Mouse (Mus musculus) liver, embryonic 11.5 days (tissue): Measurements from ENCODE around the gene Kif24. TPM values are rescaled to one million over a fixed set of nuclear protein-coding genes. Genes with fewer than 3 reads are reported as not detected.

Experiments
- ATAC-seq: fragments of 200-750 bp; cut with Nextera tagmentation; replicated peaks from 2 replicates; pipeline ENCODE4 v1.8.0; 2017; ENCODE audit warnings: moderate number of reproducible peaks, mild to moderate bottlenecking, moderate TSS enrichment, moderate library complexity; ENCODE audit not compliant: low FRiP score
- DNase-seq: peaks from one replicate; pipeline ENCODE4 v3.0.0-alpha.2; 2017; ENCODE audit warnings: low spot score
- H3K27ac ChIP-seq: fragments of 300-500 bp; sonication (generic); 2 replicates; pipeline ENCODE4 v1.5.1; 2014; ENCODE audit warnings: mild to moderate bottlenecking, low read depth, low read length, control low read depth
- H3K27me3 ChIP-seq: fragments of 300-500 bp; sonication (generic); replicated peaks from 2 replicates; pipeline ENCODE4 v1.6.1; 2014; ENCODE audit warnings: low read length, mixed read lengths; ENCODE audit not compliant: control insufficient read depth, insufficient read depth
- H3K36me3 ChIP-seq: fragments of 300-500 bp; sonication (generic); 2 replicates; pipeline ENCODE4 v1.6.1; 2014; ENCODE audit warnings: mild to moderate bottlenecking, low read length, moderate library complexity, mixed read lengths; ENCODE audit not compliant: control insufficient read depth, insufficient read depth
- H3K4me1 ChIP-seq: fragments of 300-500 bp; sonication (generic); replicated peaks from 2 replicates; pipeline ENCODE4 v1.6.1; 2014; ENCODE audit warnings: low read length, mixed read lengths; ENCODE audit not compliant: control insufficient read depth, insufficient read depth
- H3K4me2 ChIP-seq: fragments of 300-500 bp; sonication (generic); 2 replicates; pipeline ENCODE4 v1.6.1; 2014; ENCODE audit warnings: mild to moderate bottlenecking, control low read depth, moderate library complexity
- H3K4me3 ChIP-seq: fragments of 300-500 bp; sonication (generic); 2 replicates; pipeline ENCODE4 v1.5.1; 2014; ENCODE audit warnings: low read depth, low read length, control low read depth
- H3K9ac ChIP-seq: fragments of 300-500 bp; sonication (generic); 2 replicates; pipeline ENCODE4 v1.6.1; 2014; ENCODE audit warnings: low read depth, low read length, control low read depth
- H3K9me3 ChIP-seq: fragments of 300-500 bp; sonication (generic); 2 replicates; pipeline ENCODE4 v1.6.1; 2016; ENCODE audit warnings: low read length, inconsistent platforms, mixed read lengths; ENCODE audit not compliant: control insufficient read depth
- WGBS: fragments of 180-500 bp; shearing (Covaris S2); extraction: QIAGEN DNeasy Blood & Tissue Kit; methylation state at CpG from one replicate; pipeline ENCODE4 v1.1.7; 2014; 5-methylcytosine and 5-hydroxymethylcytosine counted together
- polyA plus RNA-seq: library from polyadenylated mRNA; unstranded; fragments of >200 nt; fragmentation: Nextera tagmentation; extraction: Ambion mirVana; gene quantifications from 2 replicates; pipeline ENCODE4 v1.2.1, GENCODE M21; 2014

Gene Kif24
- polyA plus RNA-seq, 1 experiment from 2014 or later, result 8.6 TPM

- 43% methylated on average over 5 of the region's 5 CpGs for WGBS
- Histone ChIP-seq H3K36me3 (no peaks in the 10 kb centered on the region), H3K4me3 (no peak overlapping the region), H3K27ac (no peak overlapping the region), H3K4me2 (no peak overlapping the region), H3K9me3 (no peaks in the 10 kb centered on the region), H3K9ac (no peak overlapping the region), H3K4me1 (peaks cover 14% of the 10 kb centered on the region), H3K27me3 (peaks cover 70% of the 10 kb centered on the region)
- DNase-seq, result no peak
- no peak for ATAC-seq
Measured at GRCm38 (mm10) chr4:41497046-41497445, 32.4 kb upstream of the Kif24 start.

GRCm38 (mm10) chr4:41495850-41496249 is 31.2 kb upstream of the Kif24 start:
- Histone ChIP-seq H3K4me3 (no peak overlapping the region), H3K9ac (no peak overlapping the region), H3K27ac (no peak overlapping the region), H3K4me2 (no peak overlapping the region), H3K4me1 (peaks cover 13% of the 10 kb centered on the region), H3K36me3 (no peaks in the 10 kb centered on the region), H3K9me3 (no peaks in the 10 kb centered on the region), H3K27me3 (peaks cover 58% of the 10 kb centered on the region)
- WGBS, result 82% methylated on average over 11 of the region's 11 CpGs
- DNase-seq (no peak), ATAC-seq (no peak)

- no peak overlapping the region for H3K9ac ChIP-seq
- H3K27me3 ChIP-seq, result peaks cover 51% of the 10 kb centered on the region
- WGBS, result 73% methylated on average over 4 of the region's 4 CpGs
- no peak overlapping the region for H3K4me3 ChIP-seq
- no peaks in the 10 kb centered on the region for H3K9me3 ChIP-seq
- DNase-seq (no peak), ATAC-seq (no peak)
- H3K36me3 ChIP-seq, result no peaks in the 10 kb centered on the region
- H3K4me1 ChIP-seq, result peaks cover 13% of the 10 kb centered on the region
- H3K4me2 ChIP-seq, result no peak overlapping the region
- H3K27ac ChIP-seq, result no peak overlapping the region
Measured at GRCm38 (mm10) chr4:41495076-41495475, 30.4 kb upstream of the Kif24 start.

- no peak; the same call in 1 of the 2 replicates for ATAC-seq
- no peak overlapping the region for H3K9ac ChIP-seq
- H3K27me3 ChIP-seq, result peaks cover 44% of the 10 kb centered on the region
Measured at GRCm38 (mm10) chr4:41494378-41494777, 29.7 kb upstream of the Kif24 start.

GRCm38 (mm10) chr4:41493464-41494116 is 28.9 kb upstream of the Kif24 start:
- peaks cover 36% of the 10 kb centered on the region for H3K27me3 ChIP-seq
- no peak overlapping the region for H3K9ac ChIP-seq
- H3K36me3 ChIP-seq, result no peaks in the 10 kb centered on the region
- H3K4me2 ChIP-seq, result no peak overlapping the region
- 77% methylated on average over 3 of the region's 3 CpGs for WGBS
- H3K9me3 ChIP-seq, result no peaks in the 10 kb centered on the region
- DNase-seq, result no peak
- ATAC-seq, result no peak
- H3K4me1 ChIP-seq, result peaks cover 8% of the 10 kb centered on the region
- no peak overlapping the region for H3K4me3 ChIP-seq
- no peak overlapping the region for H3K27ac ChIP-seq

More at GRCm38 (mm10) chr4:41494378-41494777, 29.7 kb upstream of the Kif24 start:
- Histone ChIP-seq H3K4me1 (peaks cover 13% of the 10 kb centered on the region), H3K4me2 (no peak overlapping the region), H3K4me3 (no peak overlapping the region), H3K36me3 (no peaks in the 10 kb centered on the region), H3K9me3 (no peaks in the 10 kb centered on the region), H3K27ac (no peak overlapping the region)
- WGBS, result 26% methylated on average over 3 of the region's 3 CpGs
- no peak for DNase-seq

GRCm38 (mm10) chr4:41492951-41493350 is 28.3 kb upstream of the Kif24 start:
- DNase-seq (no peak), ATAC-seq (no peak)
- Histone ChIP-seq H3K36me3 (no peaks in the 10 kb centered on the region), H3K27ac (no peak overlapping the region), H3K9ac (no peak overlapping the region), H3K9me3 (no peaks in the 10 kb centered on the region), H3K4me2 (no peak overlapping the region), H3K27me3 (peaks cover 29% of the 10 kb centered on the region), H3K4me1 (peaks cover 3% of the 10 kb centered on the region; the same call in 1 of the 2 replicates), H3K4me3 (no peak overlapping the region)
- whole genome bisulfite sequencing, result 73% methylated on average over 7 of the region's 7 CpGs

- Histone ChIP-seq H3K9ac (no peak overlapping the region), H3K4me3 (no peak overlapping the region), H3K9me3 (no peaks in the 10 kb centered on the region), H3K4me2 (no peak overlapping the region), H3K27me3 (peaks cover 2% of the 10 kb centered on the region; the same call in 1 of the 2 replicates), H3K36me3 (no peaks in the 10 kb centered on the region), H3K4me1 (no peaks in the 10 kb centered on the region), H3K27ac (no peak overlapping the region)
- DNase-seq (no peak), ATAC-seq (no peak)
- WGBS, result 63% methylated on average over 6 of the region's 6 CpGs
Measured at GRCm38 (mm10) chr4:41481601-41482017, 16.9 kb upstream of the Kif24 start.

- 85% methylated on average over 8 of the region's 8 CpGs for WGBS
- H3K27ac ChIP-seq, result no peak overlapping the region
- ATAC-seq (no peak), DNase-seq (no peak)
- no peaks in the 10 kb centered on the region for H3K4me1 ChIP-seq
- no peak overlapping the region for H3K4me3 ChIP-seq
- no peaks in the 10 kb centered on the region for H3K9me3 ChIP-seq
- no peak overlapping the region for H3K4me2 ChIP-seq
- H3K27me3 ChIP-seq, result no peaks in the 10 kb centered on the region
- H3K36me3 ChIP-seq, result no peaks in the 10 kb centered on the region
- H3K9ac ChIP-seq, result no peak overlapping the region
Measured at GRCm38 (mm10) chr4:41480254-41480653, 15.6 kb upstream of the Kif24 start.

GRCm38 (mm10) chr4:41479456-41479804 is 14.7 kb upstream of the Kif24 start:
- H3K4me3 ChIP-seq, result no peak overlapping the region
- DNase-seq (no peak), ATAC-seq (no peak)
- H3K27me3 ChIP-seq, result no peaks in the 10 kb centered on the region
- WGBS, result 74% methylated on average over 1 of the region's 1 CpGs
- H3K9me3 ChIP-seq, result no peaks in the 10 kb centered on the region
- H3K4me2 ChIP-seq, result no peak overlapping the region
- no peak overlapping the region for H3K9ac ChIP-seq
- H3K4me1 ChIP-seq, result no peaks in the 10 kb centered on the region
- H3K36me3 ChIP-seq, result no peaks in the 10 kb centered on the region
- H3K27ac ChIP-seq, result no peak overlapping the region
